Mouse (Mus musculus) heart, embryonic 16.5 days (tissue): Measurements from ENCODE around the gene Farsa. TPM values are rescaled to one million over a fixed set of nuclear protein-coding genes. Genes with fewer than 3 reads are reported as not detected.

ENCODE experiments used
- ATAC-seq: fragments of 200-750 bp; cut with Nextera tagmentation; replicated peaks from 2 replicates; pipeline ENCODE4 v1.8.0; 2017; ENCODE audit warnings: moderate number of reproducible peaks; ENCODE audit not compliant: insufficient read depth, low FRiP score; ENCODE audit errors: extremely low read depth
- H3K27ac ChIP-seq: fragments of 300-500 bp; sonication (generic); 2 replicates; pipeline ENCODE4 v1.5.1; 2014; ENCODE audit warnings: mild to moderate bottlenecking, low read length, control low read depth, moderate library complexity
- H3K27me3 ChIP-seq: fragments of 300-500 bp; sonication (generic); 2 replicates; pipeline ENCODE4 v1.6.1; 2014; ENCODE audit warnings: low read length, mixed read lengths; ENCODE audit not compliant: control insufficient read depth, insufficient read depth
- H3K36me3 ChIP-seq: fragments of 300-500 bp; sonication (generic); 2 replicates; pipeline ENCODE4 v1.6.1; 2014; ENCODE audit not compliant: control insufficient read depth, insufficient read depth
- H3K4me1 ChIP-seq: fragments of 300-500 bp; sonication (generic); 2 replicates; pipeline ENCODE4 v1.6.1; 2014; ENCODE audit warnings: low read length, mixed read lengths; ENCODE audit not compliant: control insufficient read depth, insufficient read depth
- H3K4me2 ChIP-seq: fragments of 300-500 bp; sonication (generic); 2 replicates; pipeline ENCODE4 v1.6.1; 2014; ENCODE audit warnings: low read depth, mild to moderate bottlenecking, control low read depth, low read length
- H3K4me3 ChIP-seq: fragments of 300-500 bp; sonication (generic); 2 replicates; pipeline ENCODE4 v1.5.1; 2014; ENCODE audit warnings: mild to moderate bottlenecking, control low read depth, low read length
- H3K9ac ChIP-seq: fragments of 300-500 bp; sonication (generic); 2 replicates; pipeline ENCODE4 v1.6.1; 2014; ENCODE audit warnings: low read length, control low read depth
- H3K9me3 ChIP-seq: fragments of 300-500 bp; sonication (generic); replicated peaks from 2 replicates; pipeline ENCODE4 v1.6.1; 2016; ENCODE audit warnings: low read length; ENCODE audit not compliant: control insufficient read depth
- WGBS: fragments of 180-500 bp; shearing (Covaris S2); extraction: QIAGEN DNeasy Blood & Tissue Kit; methylation state at CpG from one replicate; pipeline ENCODE4 v1.1.7; 2014; 5-methylcytosine and 5-hydroxymethylcytosine counted together
- polyA plus RNA-seq: library from polyadenylated mRNA; unstranded; fragments of >200 nt; fragmentation: Nextera tagmentation; extraction: Ambion mirVana; gene quantifications from 2 replicates; pipeline ENCODE4 v1.2.1, GENCODE M21; 2015

The Farsa gene
- polyA plus RNA-seq, 1 experiment from 2014 or later = 64.4 TPM

GRCm38 (mm10) chr8:84847684-84848435, 8.9 kb upstream of the Farsa start:
- Histone ChIP-seq H3K4me2 (peak overlapping the region; percentile 92), H3K4me3 (peak overlapping the region; percentile 77), H3K36me3 (peaks cover 25% of the 10 kb centered on the region), H3K4me1 (peaks cover 19% of the 10 kb centered on the region), H3K27ac (peak overlapping the region; percentile 94), H3K9ac (peak overlapping the region; percentile 87), H3K9me3 (no peaks in the 10 kb centered on the region), H3K27me3 (no peaks in the 10 kb centered on the region)
- no peak for ATAC-seq
- WGBS = 34% methylated on average over 6 of the region's 6 CpGs

GRCm38 (mm10) chr8:84856434-84856833, 355 bp upstream of the Farsa start:
- no peak overlapping the region; the same call in 1 of the 2 replicates for H3K4me2 ChIP-seq
- WGBS = 91% methylated on average over 3 of the region's 3 CpGs
- H3K27ac ChIP-seq = no peak overlapping the region
- peaks cover 9% of the 10 kb centered on the region for H3K36me3 ChIP-seq
- ATAC-seq = no peak
- no peaks in the 10 kb centered on the region for H3K27me3 ChIP-seq
- H3K9me3 ChIP-seq = no peaks in the 10 kb centered on the region
- H3K4me3 ChIP-seq = peak overlapping the region; percentile 82; the same call in 1 of the 2 replicates
- H3K9ac ChIP-seq = no peak overlapping the region
- peaks cover 13% of the 10 kb centered on the region for H3K4me1 ChIP-seq

- H3K4me1 ChIP-seq = peaks cover 11% of the 10 kb centered on the region
- peak within 1 kb of the TSS; percentile 95 for H3K4me2 ChIP-seq
- H3K9ac ChIP-seq = peak within 1 kb of the TSS; percentile 71
- no peaks in the 10 kb centered on the region for H3K9me3 ChIP-seq
- H3K4me3 ChIP-seq = peak within 1 kb of the TSS; percentile 58
- no peak within 1 kb of the TSS for H3K27ac ChIP-seq
- WGBS = 13% methylated on average over 42 of the region's 46 CpGs
- ATAC-seq = peak; percentile 67
- no peaks in the 10 kb centered on the region for H3K27me3 ChIP-seq
- peaks cover 22% of the 10 kb centered on the region for H3K36me3 ChIP-seq
Measured at GRCm38 (mm10) chr8:84871376-84872308, 14.9 kb downstream of the Farsa start, which contains the start of gene Syce2. Gene Syce2, plus strand, starts transcription at chr8:84872111.

GRCm38 (mm10) chr8:84872309-84872965, 15.6 kb downstream of the Farsa start:
- H3K27me3 ChIP-seq = no peaks in the 10 kb centered on the region
- ATAC-seq = peak; percentile 69
- H3K9me3 ChIP-seq = no peaks in the 10 kb centered on the region
- peak overlapping the region; percentile 71 for H3K9ac ChIP-seq
- peaks cover 11% of the 10 kb centered on the region for H3K4me1 ChIP-seq
- 2% methylated on average over 54 of the region's 54 CpGs for WGBS
- H3K27ac ChIP-seq = no peak overlapping the region
- peak overlapping the region; percentile 58 for H3K4me3 ChIP-seq
- H3K36me3 ChIP-seq = peaks cover 16% of the 10 kb centered on the region
- H3K4me2 ChIP-seq = peak overlapping the region; percentile 95

- H3K4me3 ChIP-seq = peak overlapping the region; percentile 58
- ATAC-seq = no peak
- H3K36me3 ChIP-seq = peaks cover 10% of the 10 kb centered on the region
- H3K27ac ChIP-seq = no peak overlapping the region
- no peaks in the 10 kb centered on the region for H3K27me3 ChIP-seq
- 66% methylated on average over 4 of the region's 4 CpGs for WGBS
- H3K4me1 ChIP-seq = peaks cover 11% of the 10 kb centered on the region
- H3K9me3 ChIP-seq = no peaks in the 10 kb centered on the region
- H3K4me2 ChIP-seq = peak overlapping the region; percentile 95
- no peak overlapping the region for H3K9ac ChIP-seq
Measured at GRCm38 (mm10) chr8:84873016-84873415, 16.2 kb downstream of the Farsa start.

GRCm38 (mm10) chr8:84874339-84874738, 17.6 kb downstream of the Farsa start:
- H3K4me1 ChIP-seq = peaks cover 11% of the 10 kb centered on the region
- H3K9me3 ChIP-seq = no peaks in the 10 kb centered on the region
- WGBS = 76% methylated on average over 3 of the region's 3 CpGs
- H3K4me2 ChIP-seq = no peak overlapping the region
- H3K27ac ChIP-seq = no peak overlapping the region
- H3K9ac ChIP-seq = no peak overlapping the region
- no peak overlapping the region for H3K4me3 ChIP-seq
- no peak for ATAC-seq
- H3K36me3 ChIP-seq = no peaks in the 10 kb centered on the region
- H3K27me3 ChIP-seq = no peaks in the 10 kb centered on the region

- Histone ChIP-seq H3K4me3 (no peak overlapping the region), H3K9ac (no peak overlapping the region), H3K9me3 (no peaks in the 10 kb centered on the region), H3K4me2 (no peak overlapping the region), H3K27me3 (no peaks in the 10 kb centered on the region), H3K36me3 (no peaks in the 10 kb centered on the region), H3K4me1 (peaks cover 4% of the 10 kb centered on the region), H3K27ac (no peak overlapping the region)
- 76% methylated on average over 3 of the region's 3 CpGs for WGBS
- ATAC-seq = no peak
Measured at GRCm38 (mm10) chr8:84877297-84878035, 20.7 kb downstream of the Farsa start.

GRCm38 (mm10) chr8:84878915-84879314, 22.1 kb downstream of the Farsa start:
- Histone ChIP-seq H3K9me3 (no peaks in the 10 kb centered on the region), H3K27me3 (no peaks in the 10 kb centered on the region), H3K4me3 (no peak overlapping the region), H3K27ac (no peak overlapping the region), H3K4me1 (no peaks in the 10 kb centered on the region), H3K4me2 (no peak overlapping the region), H3K9ac (no peak overlapping the region), H3K36me3 (no peaks in the 10 kb centered on the region)
- 86% methylated on average over 1 of the region's 1 CpGs for WGBS
- no peak for ATAC-seq
